Mouse (Mus musculus) bone marrow, adult 2 months (tissue): Measurements from ENCODE around the gene Tex14. TPM values are rescaled to one million over a fixed set of nuclear protein-coding genes. Genes with fewer than 3 reads are reported as not detected.

Source experiments
- H3K27ac ChIP-seq: fragments of 200-500 bp; 2 replicates; pipeline ENCODE4 v1.5.1; 2012; ENCODE audit warnings: low read depth, mild to moderate bottlenecking, control low read depth, inconsistent platforms, low read length; ENCODE audit not compliant: control insufficient read depth, poor library complexity, insufficient read depth
- H3K4me1 ChIP-seq: fragments of 200-500 bp; 2 replicates; pipeline ENCODE4 v1.6.1; 2011; ENCODE audit warnings: low read length; ENCODE audit not compliant: control insufficient read depth, insufficient read depth
- H3K4me3 ChIP-seq: fragments of 200-500 bp; replicated peaks from 2 replicates; pipeline ENCODE3; 2011; ENCODE audit warnings: mild to moderate bottlenecking, low read depth, low read length, control low read depth; ENCODE audit not compliant: control insufficient read depth
- CTCF ChIP-seq: fragments of 200-500 bp; IDR thresholded peaks from 2 replicates; pipeline ENCODE4 v1.5.1; 2011; ENCODE audit warnings: low read length, control low read depth; ENCODE audit not compliant: control insufficient read depth, insufficient read depth
- POLR2A ChIP-seq: fragments of 200-500 bp; IDR thresholded peaks from 2 replicates; pipeline ENCODE4 v1.6.1; 2011; ENCODE audit warnings: low read depth, mild to moderate bottlenecking, control low read depth, low read length, borderline replicate concordance; ENCODE audit not compliant: control insufficient read depth
- WGBS: fragments of 180-500 bp; shearing (Covaris S2); methylation state at CpG from one replicate; pipeline ENCODE4 v1.1.7; 2018; 5-methylcytosine and 5-hydroxymethylcytosine counted together
- polyA plus RNA-seq: library from polyadenylated mRNA; stranded (reverse); fragments of >200 nt; gene quantifications from 2 replicates; pipeline ENCODE4 v1.2.4, GENCODE M21; 2011; ENCODE audit warnings: low replicate concordance; ENCODE audit not compliant: missing spikeins, insufficient read depth, insufficient read length

Gene Tex14
- polyA plus RNA-seq: 1.5 TPM in 1 of 2 replicates, not detected in the other

DNA sequence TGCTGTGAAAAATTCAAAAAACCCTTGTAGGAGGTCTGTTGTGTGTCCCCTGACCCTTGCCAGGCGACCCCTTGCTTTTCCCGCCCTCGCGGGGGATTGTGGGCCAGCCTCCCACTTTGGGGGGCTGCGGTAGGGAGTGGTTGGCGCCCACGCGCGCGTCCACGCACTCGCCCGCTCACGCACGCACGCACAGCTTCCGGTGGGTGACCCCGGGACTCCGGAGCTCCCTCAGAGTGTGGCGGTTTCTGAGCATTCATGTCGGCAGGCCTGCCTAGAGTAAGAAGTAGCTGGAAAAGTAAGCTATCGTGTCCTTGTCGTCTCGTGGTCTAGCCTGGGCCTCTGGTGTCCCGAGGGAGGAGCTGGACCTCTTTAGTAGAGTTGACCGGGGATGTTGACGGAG lies at the start of gene Tex14, which contains the start of gene Rad51c:
Gene Tex14, plus strand, starts transcription at position 190 of the 400 bp plus-strand sequence.
Gene Rad51c, minus strand, starts transcription at position 79 of the 400 bp plus-strand sequence.
- 84% methylated on average over 27 of the region's 27 CpGs for WGBS
- H3K4me3 ChIP-seq: peak within 1 kb of the TSS; percentile 78
- H3K27ac ChIP-seq: peak within 1 kb of the TSS; percentile 68
- TF ChIP-seq CTCF (no peak), POLR2A (no peak)
- no peaks in the 10 kb centered on the region for H3K4me1 ChIP-seq

DNA sequence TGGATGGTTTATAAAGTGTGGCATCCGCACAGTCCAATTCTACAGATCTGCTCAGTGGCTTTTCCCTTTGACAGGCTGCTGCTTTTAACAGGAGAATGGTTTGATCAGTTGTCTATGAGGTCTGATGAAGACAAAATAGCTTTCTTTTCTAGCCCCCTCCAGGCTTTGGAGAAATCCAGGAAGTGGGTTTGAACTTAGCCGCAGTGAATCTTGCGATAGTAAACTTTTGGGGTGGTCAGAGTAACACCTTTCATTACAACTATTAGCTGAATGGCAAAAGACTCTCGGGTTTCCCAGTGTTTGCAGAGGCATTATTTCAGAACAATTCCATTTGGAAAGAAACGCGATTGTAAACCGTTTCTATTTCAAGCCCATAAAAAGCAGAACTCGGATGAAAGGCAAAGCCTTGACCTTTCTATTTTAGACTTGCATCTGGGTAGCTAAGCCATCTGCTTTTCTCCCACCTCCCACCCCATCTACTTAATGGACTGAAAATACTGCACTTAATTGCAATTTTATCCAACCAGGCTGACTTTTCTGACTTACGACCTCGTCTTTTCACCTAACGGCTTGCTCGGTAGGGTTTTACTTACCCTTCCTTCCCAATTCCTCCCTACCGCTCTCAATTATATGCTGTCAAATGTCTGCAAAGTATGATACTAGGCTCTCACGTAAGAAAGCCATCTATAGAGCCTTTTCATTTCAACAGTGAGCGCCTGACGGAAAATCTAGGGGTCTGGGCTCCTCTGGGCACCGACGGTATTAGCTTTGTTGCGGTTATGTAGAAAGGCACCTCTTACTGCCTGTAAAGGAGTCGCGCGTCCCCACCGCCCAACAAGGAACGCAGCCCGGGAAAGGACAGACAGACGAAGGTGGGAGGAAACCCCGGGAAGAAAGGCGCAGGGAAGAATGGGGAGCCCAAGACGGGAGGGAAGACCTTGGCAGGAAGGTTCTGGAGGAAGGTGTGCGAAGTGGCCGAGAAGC lies 47.3 kb upstream of the Tex14 start:
- TF ChIP-seq POLR2A: no peak
- TF ChIP-seq CTCF: no peak
- 4% methylated on average over 31 of the region's 31 CpGs for WGBS
- H3K4me3 ChIP-seq: peak overlapping the region; percentile 77
- peak overlapping the region; percentile 65 for H3K27ac ChIP-seq
- H3K4me1 ChIP-seq: peaks cover 1% of the 10 kb centered on the region

DNA sequence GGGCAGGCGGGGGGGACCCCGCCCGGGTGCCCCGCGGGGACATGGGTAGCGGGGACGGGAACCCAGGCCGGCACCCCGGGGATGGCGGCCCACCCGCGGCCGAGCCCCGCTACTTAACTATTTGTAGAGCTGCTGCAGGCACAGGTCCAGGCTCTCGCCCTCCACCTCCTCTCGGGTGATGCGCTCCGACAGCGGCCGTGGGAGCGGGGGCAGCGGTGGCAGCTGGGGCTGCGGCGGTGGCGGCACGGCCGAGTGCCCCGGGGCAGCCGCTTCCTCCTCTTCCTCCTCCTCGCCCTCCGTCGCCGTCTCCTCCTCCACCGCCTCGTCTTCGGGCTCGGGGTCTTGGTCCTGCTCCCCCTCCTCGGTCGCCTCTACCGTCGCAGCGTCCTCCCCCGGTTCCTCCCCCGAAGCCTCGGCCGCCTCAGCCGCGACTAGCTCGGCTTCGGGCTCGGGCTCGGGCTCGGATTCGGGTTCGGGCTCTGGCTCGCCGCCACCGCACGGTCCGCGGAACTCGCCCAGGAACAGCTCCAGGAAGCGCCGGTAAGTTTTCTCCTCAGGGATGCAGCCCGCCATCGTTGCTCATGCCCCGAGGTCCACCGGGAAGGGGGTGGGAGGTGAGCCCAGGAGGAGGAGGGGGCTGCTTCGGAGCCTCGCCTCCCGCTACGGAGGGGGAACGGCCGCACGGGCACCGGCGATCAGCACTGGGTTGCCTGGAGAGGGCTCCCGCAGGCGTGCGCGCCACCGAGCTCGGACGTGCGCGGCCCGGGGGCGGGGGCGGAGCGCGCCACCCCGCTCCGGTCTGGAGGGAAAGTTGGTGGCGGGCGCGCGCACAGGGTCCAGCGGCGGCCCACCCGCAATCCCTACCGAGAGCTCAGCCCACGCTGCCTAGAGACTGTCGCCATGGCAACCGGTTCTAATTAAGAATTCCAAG lies 46.3 kb upstream of the Tex14 start, which contains the start of gene Ppm1e:
Gene Ppm1e, minus strand, starts transcription at position 693 of the 931 bp plus-strand sequence.
- Histone ChIP-seq H3K4me1 (peaks cover 1% of the 10 kb centered on the region), H3K4me3 (peak within 1 kb of the TSS; percentile 77), H3K27ac (peak within 1 kb of the TSS; percentile 65)
- TF ChIP-seq POLR2A (peak; percentile 61; the same call in 1 of the 2 replicates), CTCF (no peak)
- WGBS: under 1% methylated on average over 99 of the region's 104 CpGs

DNA sequence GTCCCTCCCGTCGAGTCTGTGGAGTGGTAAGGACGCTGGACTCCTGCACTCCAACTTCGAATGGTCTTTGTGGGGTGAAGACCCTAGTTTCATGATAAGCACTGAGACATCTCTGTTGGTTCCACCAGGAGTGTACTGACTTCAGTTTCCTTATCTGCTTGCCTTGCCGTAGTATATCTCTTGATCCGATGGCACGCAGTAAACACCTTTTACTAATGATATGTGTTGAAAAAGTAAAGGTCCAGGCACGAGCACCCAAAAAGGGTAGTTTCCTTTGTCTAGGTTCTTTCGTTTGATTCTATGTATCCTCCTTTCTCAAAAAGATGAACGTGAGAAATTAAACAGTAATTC lies 45.6 kb upstream of the Tex14 start:
- peak overlapping the region; percentile 77 for H3K4me3 ChIP-seq
- no peak overlapping the region; the same call in 1 of the 2 replicates for H3K27ac ChIP-seq
- TF ChIP-seq POLR2A: no peak
- no peak for TF ChIP-seq CTCF
- peaks cover 1% of the 10 kb centered on the region for H3K4me1 ChIP-seq
- 5% methylated on average over 10 of the region's 10 CpGs for WGBS

DNA sequence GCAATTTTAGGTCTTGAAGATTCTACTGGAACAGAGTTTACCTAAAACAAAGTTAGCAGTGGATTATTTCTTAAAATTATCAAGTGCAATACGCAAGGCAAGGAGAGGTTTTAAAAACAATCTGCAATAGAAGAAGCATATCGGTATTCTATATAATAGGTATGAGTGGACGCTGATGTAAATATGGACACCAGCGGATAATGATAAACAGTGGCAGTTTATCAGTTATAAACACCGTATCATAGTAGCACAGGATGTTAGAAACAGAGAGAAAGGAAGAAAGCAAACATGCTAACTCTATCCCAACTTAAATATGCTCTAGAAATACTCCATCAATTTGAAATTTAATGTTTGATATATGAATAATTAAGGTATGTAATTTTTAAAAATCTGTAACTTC lies 39.7 kb upstream of the Tex14 start:
- H3K4me3 ChIP-seq: no peak overlapping the region
- H3K4me1 ChIP-seq: peaks cover 2% of the 10 kb centered on the region; the same call in 1 of the 2 replicates
- 81% methylated on average over 5 of the region's 5 CpGs for WGBS
- H3K27ac ChIP-seq: no peak overlapping the region
- no peak for TF ChIP-seq POLR2A
- no peak for TF ChIP-seq CTCF

DNA sequence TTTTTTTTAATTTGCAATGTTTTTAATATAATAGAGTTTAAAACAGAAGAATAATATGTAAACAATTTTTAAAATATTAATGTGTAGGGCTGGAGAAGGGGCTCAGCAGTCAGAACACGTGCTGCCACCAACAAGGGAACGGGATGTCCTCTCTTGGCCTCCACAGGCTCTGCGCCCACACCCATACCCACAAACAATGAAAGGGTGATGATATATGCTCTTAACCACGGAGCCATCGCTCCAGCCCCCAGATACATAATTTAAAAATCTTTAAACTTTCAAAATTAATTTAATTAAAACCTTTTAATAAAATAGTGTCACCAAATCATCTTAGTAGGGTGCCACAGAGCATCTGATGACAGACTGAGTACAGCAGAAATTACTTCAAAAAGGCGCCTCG lies 37.8 kb upstream of the Tex14 start:
- H3K27ac ChIP-seq: no peak overlapping the region

DNA sequence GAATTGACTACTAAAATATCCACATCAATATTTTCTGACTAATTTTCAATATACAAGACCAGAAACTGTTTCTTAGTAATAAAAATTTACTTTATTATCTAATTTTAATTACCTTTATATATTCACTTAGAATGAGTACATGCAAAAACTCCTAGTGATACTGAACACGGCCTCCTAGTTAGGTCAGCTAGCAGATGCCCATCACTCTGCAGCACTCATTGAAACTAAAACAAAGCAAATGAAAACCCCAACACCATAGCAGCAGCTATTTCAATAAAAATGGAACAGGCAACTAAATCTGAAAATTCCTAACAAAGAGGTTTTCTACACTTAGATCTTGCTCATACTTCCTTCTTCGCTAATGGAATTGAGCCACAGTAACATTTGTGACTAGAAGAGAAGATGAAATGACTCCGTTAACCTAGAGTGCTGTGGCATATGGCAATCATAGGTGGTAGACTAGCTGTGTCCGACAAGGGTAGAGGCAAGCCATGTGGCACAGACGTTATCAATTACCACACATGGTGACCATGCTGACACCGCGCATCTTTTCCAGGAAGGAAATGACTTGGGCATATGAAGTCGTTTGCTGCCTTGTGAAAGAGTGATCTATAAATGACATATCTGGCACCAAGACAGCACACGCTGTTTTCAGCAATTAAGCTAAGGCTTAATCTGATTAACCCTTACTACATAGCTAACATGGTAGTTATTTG lies 36.8 kb upstream of the Tex14 start:
- Histone ChIP-seq H3K4me1 (peaks cover 2% of the 10 kb centered on the region; the same call in 1 of the 2 replicates), H3K4me3 (peak overlapping the region; percentile 27), H3K27ac (no peak overlapping the region)
- TF ChIP-seq POLR2A (no peak; the same call in 1 of the 2 replicates), CTCF (no peak)
- WGBS: 17% methylated on average over 9 of the region's 9 CpGs

More for the DNA sequence above, 37.8 kb upstream of the Tex14 start:
- no peak overlapping the region for H3K4me3 ChIP-seq
- WGBS: 59% methylated on average over 7 of the region's 7 CpGs
- TF ChIP-seq CTCF: no peak
- no peak for TF ChIP-seq POLR2A
- H3K4me1 ChIP-seq: peaks cover 2% of the 10 kb centered on the region; the same call in 1 of the 2 replicates
